Mouse (Mus musculus) midbrain, postnatal 0 days (tissue): ENCODE data around the gene Rdh16f1. TPM values are rescaled to one million over a fixed set of nuclear protein-coding genes. Genes with fewer than 3 reads are reported as not detected.
"Not testable (repeated sequence)": the region's sequence is repeated elsewhere in the genome, so short reads cannot be mapped to it uniquely, and the experiment has no call there.

ENCODE experiments used
- ATAC-seq: fragments of 200-750 bp; cut with Nextera tagmentation; 2 replicates; pipeline ENCODE4 v1.8.0; 2017; ENCODE audit warnings: moderate number of reproducible peaks, mild to moderate bottlenecking, moderate TSS enrichment, moderate library complexity; ENCODE audit not compliant: low FRiP score
- DNase-seq: peaks from one replicate; pipeline ENCODE4 v3.0.0-alpha.2; 2015; ENCODE audit warnings: low spot score
- H3K27ac ChIP-seq: fragments of 300-500 bp; sonication (generic); 2 replicates; pipeline ENCODE4 v1.5.1; 2014; ENCODE audit warnings: low read depth, mild to moderate bottlenecking, low read length, mixed read lengths
- H3K27me3 ChIP-seq: fragments of 300-500 bp; sonication (generic); 2 replicates; pipeline ENCODE4 v1.6.1; 2014; ENCODE audit warnings: low read length, control low read depth, mixed read lengths; ENCODE audit not compliant: insufficient read depth
- H3K36me3 ChIP-seq: fragments of 300-500 bp; sonication (generic); 2 replicates; pipeline ENCODE4 v1.6.1; 2014; ENCODE audit warnings: low read length, control low read depth, mixed read lengths; ENCODE audit not compliant: insufficient read depth
- H3K4me1 ChIP-seq: fragments of 300-500 bp; sonication (generic); 2 replicates; pipeline ENCODE4 v1.6.1; 2014; ENCODE audit warnings: mild to moderate bottlenecking, control low read depth, antibody characterized with exemption, low read length, mixed read lengths; ENCODE audit not compliant: insufficient read depth
- H3K4me2 ChIP-seq: fragments of 300-500 bp; sonication (generic); 2 replicates; pipeline ENCODE4 v1.6.1; 2014; ENCODE audit warnings: low read depth, mild to moderate bottlenecking, low read length, mixed read lengths; ENCODE audit not compliant: poor library complexity, severe bottlenecking
- H3K4me3 ChIP-seq: fragments of 300-500 bp; sonication (generic); 2 replicates; pipeline ENCODE4 v1.5.1; 2014; ENCODE audit warnings: low read depth, mild to moderate bottlenecking, low read length, moderate library complexity
- H3K9ac ChIP-seq: fragments of 300-500 bp; sonication (generic); replicated peaks from 2 replicates; pipeline ENCODE4 v1.6.1; 2014; ENCODE audit warnings: mild to moderate bottlenecking, low read length, moderate library complexity, mixed read lengths; ENCODE audit not compliant: poor library complexity, severe bottlenecking
- H3K9me3 ChIP-seq: fragments of 300-500 bp; sonication (generic); 2 replicates; pipeline ENCODE4 v1.6.1; 2016; ENCODE audit warnings: low read length, control low read depth
- CTCF ChIP-seq: IDR thresholded peaks from 2 replicates; pipeline ENCODE4 v1.5.1; 2016; ENCODE audit warnings: antibody characterized with exemption, mild to moderate bottlenecking
- WGBS: fragments of 180-500 bp; shearing (Covaris S2); extraction: QIAGEN DNeasy Blood & Tissue Kit; methylation state at CpG from one replicate; pipeline ENCODE4 v1.1.7; 2014; 5-methylcytosine and 5-hydroxymethylcytosine counted together
- polyA plus RNA-seq: library from polyadenylated mRNA; unstranded; fragments of >200 nt; fragmentation: Nextera tagmentation; extraction: Ambion mirVana; gene quantifications from 2 replicates; pipeline ENCODE4 v1.2.1, GENCODE M21; 2015
- total RNA-seq: library from RNA; depleted of rRNA; stranded (reverse); fragments of >200 nt; gene quantifications from 2 replicates; pipeline ENCODE4 v1.2.3, GENCODE M21; 2014; rRNA removed

Gene Rdh16f1
- total and polyA plus RNA-seq, 2 experiments from 2014 or later, result 0.27 TPM; not detected in 1

GRCm38 (mm10) chr10:127829121-127829520 lies 69.5 kb downstream of the Rdh16f1 start:
- H3K4me3 ChIP-seq, result no peak overlapping the region
- TF ChIP-seq CTCF, result no peak
- no peak overlapping the region for H3K9ac ChIP-seq
- no peak for DNase-seq
- ATAC-seq, result no peak
- H3K4me2 ChIP-seq, result no peak overlapping the region
- 77% methylated on average over 3 of the region's 3 CpGs for WGBS
- no peaks in the 10 kb centered on the region for H3K27me3 ChIP-seq
- H3K4me1 ChIP-seq, result no peaks in the 10 kb centered on the region
- no peaks in the 10 kb centered on the region for H3K9me3 ChIP-seq
- H3K36me3 ChIP-seq, result no peaks in the 10 kb centered on the region
- no peak overlapping the region for H3K27ac ChIP-seq

- DNase-seq, H3K27me3 ChIP-seq, H3K27ac ChIP-seq, H3K9ac ChIP-seq, H3K4me2 ChIP-seq, H3K9me3 ChIP-seq, H3K36me3 ChIP-seq, H3K4me3 ChIP-seq, H3K4me1 ChIP-seq, ATAC-seq: not testable (repeated sequence)
- 97% methylated on average over 1 of the region's 1 CpGs for WGBS
These were observed 74.6 kb downstream of the Rdh16f1 start for GRCm38 (mm10) chr10:127834186-127834585.

- no peak overlapping the region for H3K27ac ChIP-seq
- no peaks in the 10 kb centered on the region for H3K4me1 ChIP-seq
- 75% methylated on average over 5 of the region's 5 CpGs for WGBS
- H3K9ac ChIP-seq, result no peak overlapping the region
- no peaks in the 10 kb centered on the region for H3K9me3 ChIP-seq
- no peak for TF ChIP-seq CTCF
- ATAC-seq (no peak), DNase-seq (no peak)
- H3K27me3 ChIP-seq, result no peaks in the 10 kb centered on the region
- no peak overlapping the region for H3K4me3 ChIP-seq
- H3K36me3 ChIP-seq, result no peaks in the 10 kb centered on the region
- no peak overlapping the region for H3K4me2 ChIP-seq
These were observed 75.7 kb downstream of the Rdh16f1 start for GRCm38 (mm10) chr10:127835292-127835691.

GRCm38 (mm10) chr10:127837793-127838192 lies 78.2 kb downstream of the Rdh16f1 start:
- H3K4me1 ChIP-seq, H3K4me2 ChIP-seq, ATAC-seq, H3K27ac ChIP-seq, H3K36me3 ChIP-seq, H3K27me3 ChIP-seq, DNase-seq, H3K4me3 ChIP-seq, H3K9me3 ChIP-seq, H3K9ac ChIP-seq: not testable (repeated sequence)
- WGBS, result 90% methylated on average over 5 of the region's 5 CpGs

- H3K4me1 ChIP-seq, result no peaks in the 10 kb centered on the region
- ATAC-seq (no peak), DNase-seq (no peak)
- no peak overlapping the region for H3K4me2 ChIP-seq
- H3K4me3 ChIP-seq, result no peak overlapping the region
- no peaks in the 10 kb centered on the region for H3K9me3 ChIP-seq
- no peak overlapping the region for H3K27ac ChIP-seq
- no peak overlapping the region for H3K9ac ChIP-seq
- H3K36me3 ChIP-seq, result no peaks in the 10 kb centered on the region
- no peaks in the 10 kb centered on the region for H3K27me3 ChIP-seq
- no peak for TF ChIP-seq CTCF
- 80% methylated on average over 2 of the region's 2 CpGs for WGBS
These were observed 79.0 kb downstream of the Rdh16f1 start for GRCm38 (mm10) chr10:127838539-127838938.

- DNase-seq (no peak), ATAC-seq (no peak)
- Histone ChIP-seq H3K36me3 (no peaks in the 10 kb centered on the region), H3K4me3 (no peak overlapping the region), H3K27ac (no peak overlapping the region), H3K4me2 (no peak overlapping the region), H3K9me3 (no peaks in the 10 kb centered on the region), H3K9ac (no peak overlapping the region), H3K27me3 (no peaks in the 10 kb centered on the region), H3K4me1 (no peaks in the 10 kb centered on the region)
- 61% methylated on average over 2 of the region's 2 CpGs for WGBS
- TF ChIP-seq CTCF, result no peak
These were observed 81.2 kb downstream of the Rdh16f1 start for GRCm38 (mm10) chr10:127840776-127841175.

Other genes starting within 250 kb of the Rdh16f1 start
- gene Ndufa4l2, start 244.8 kb upstream of the Rdh16f1 start, total RNA-seq, result 16.2 and 16.6 TPM in 2 replicates
- 18.7 and 19.9 TPM in 2 replicates for gene Ndufa4l2, start 244.8 kb upstream of the Rdh16f1 start, polyA plus RNA-seq
- 39.8 and 48.0 TPM in 2 replicates for gene Shmt2, start 237.3 kb upstream of the Rdh16f1 start, total RNA-seq
- gene Shmt2, start 237.3 kb upstream of the Rdh16f1 start, polyA plus RNA-seq, result 32.8 and 34.2 TPM in 2 replicates
- 11.8 and 22.6 TPM in 2 replicates for gene Nxph4, start 225.2 kb upstream of the Rdh16f1 start, total RNA-seq
- 68.9 and 72.4 TPM in 2 replicates for gene Nxph4, start 225.2 kb upstream of the Rdh16f1 start, polyA plus RNA-seq
- gene Lrp1, start 138.6 kb upstream of the Rdh16f1 start, total RNA-seq, result 297 and 319 TPM in 2 replicates
- gene Lrp1, start 138.6 kb upstream of the Rdh16f1 start, polyA plus RNA-seq, result 79.8 and 84.4 TPM in 2 replicates
- 6.1 and 10.2 TPM in 2 replicates for gene Stat6, start 116.8 kb upstream of the Rdh16f1 start, total RNA-seq
- gene Stat6, start 116.8 kb upstream of the Rdh16f1 start, polyA plus RNA-seq, result 3.9 and 4.3 TPM in 2 replicates
- 3.2 and 3.7 TPM in 2 replicates for gene Nemp1, start 92.9 kb upstream of the Rdh16f1 start, total RNA-seq
- gene Nemp1, start 92.9 kb upstream of the Rdh16f1 start, polyA plus RNA-seq, result 1.4 and 1.7 TPM in 2 replicates
- gene Nab2, start 91.2 kb upstream of the Rdh16f1 start, total RNA-seq, result 4.8 and 5.6 TPM in 2 replicates
- gene Nab2, start 91.2 kb upstream of the Rdh16f1 start, polyA plus RNA-seq, result 1.4 and 1.6 TPM in 2 replicates
- gene Myo1a, start 54.6 kb upstream of the Rdh16f1 start, total RNA-seq, result 0.57 and 0.77 TPM in 2 replicates
- gene Myo1a, start 54.6 kb upstream of the Rdh16f1 start, polyA plus RNA-seq, result 0.13 and 0.15 TPM in 2 replicates
- gene Tac2, start 35.3 kb upstream of the Rdh16f1 start, total RNA-seq, result 0.27 TPM in 1 of 2 replicates, not detected in the other
- 2.0 and 4.5 TPM in 2 replicates for gene Tac2, start 35.3 kb upstream of the Rdh16f1 start, polyA plus RNA-seq
- 13.6 and 15.2 TPM in 2 replicates for gene Zbtb39, start 20.2 kb upstream of the Rdh16f1 start, total RNA-seq
- gene Zbtb39, start 20.2 kb upstream of the Rdh16f1 start, polyA plus RNA-seq, result 3.0 and 3.1 TPM in 2 replicates
- 1.6 and 3.2 TPM in 2 replicates for gene Gpr182, start 8.1 kb upstream of the Rdh16f1 start, total RNA-seq
- 1.8 and 2.7 TPM in 2 replicates for gene Gpr182, start 8.1 kb upstream of the Rdh16f1 start, polyA plus RNA-seq
- 0.11 TPM in 1 of 2 replicates, not detected in the other for gene Rdh1, start 66 bp upstream of the Rdh16f1 start, total RNA-seq
- gene Rdh1, start 66 bp upstream of the Rdh16f1 start, polyA plus RNA-seq, result 0.05 TPM in 1 of 2 replicates, not detected in the other
- gene Rdh9, start 16.6 kb downstream of the Rdh16f1 start, total RNA-seq, result 0.66 TPM in 1 of 2 replicates, not detected in the other
- gene Rdh9, start 16.6 kb downstream of the Rdh16f1 start, polyA plus RNA-seq, result 0.60 and 0.63 TPM in 2 replicates
- not detected in 2 replicates for gene Rdh16, start 41.4 kb downstream of the Rdh16f1 start, total RNA-seq
- gene Rdh16, start 41.4 kb downstream of the Rdh16f1 start, polyA plus RNA-seq, result not detected in 2 replicates
- gene Rdh19, start 90.1 kb downstream of the Rdh16f1 start, total RNA-seq, result not detected in 2 replicates
- gene Rdh19, start 90.1 kb downstream of the Rdh16f1 start, polyA plus RNA-seq, result not detected in 2 replicates
- gene Rdh16f2, start 106.7 kb downstream of the Rdh16f1 start, total RNA-seq, result not detected in 2 replicates
- gene Rdh16f2, start 106.7 kb downstream of the Rdh16f1 start, polyA plus RNA-seq, result not detected in 2 replicates
- not detected in 2 replicates for gene Rdh7, start 129.0 kb downstream of the Rdh16f1 start, total RNA-seq
- gene Rdh7, start 129.0 kb downstream of the Rdh16f1 start, polyA plus RNA-seq, result not detected in 2 replicates
- gene Sdr9c7, start 138.7 kb downstream of the Rdh16f1 start, total RNA-seq, result 0.99 TPM in 1 of 2 replicates, not detected in the other
- not detected in 2 replicates for gene Sdr9c7, start 138.7 kb downstream of the Rdh16f1 start, polyA plus RNA-seq
- not detected in 2 replicates for gene Hsd17b6, start 247.8 kb downstream of the Rdh16f1 start, total RNA-seq
- gene Hsd17b6, start 247.8 kb downstream of the Rdh16f1 start, polyA plus RNA-seq, result not detected in 2 replicates